Mouse (Mus musculus) leukemia stem cell, adult 10-12 weeks (primary cell): ENCODE results near the gene Trim69. TPM values are rescaled to one million over a fixed set of nuclear protein-coding genes. Genes with fewer than 3 reads are reported as not detected.

Source experiments
- polyA plus RNA-seq: library from polyadenylated mRNA; stranded (reverse); fragments of >175 nt; gene quantifications from 2 replicates; pipeline ENCODE4 v1.2.3, GENCODE M21; 2012; ENCODE audit warnings: low replicate concordance

The Trim69 gene
- 0.10 TPM in 1 of 2 replicates, not detected in the other for polyA plus RNA-seq

DNA sequence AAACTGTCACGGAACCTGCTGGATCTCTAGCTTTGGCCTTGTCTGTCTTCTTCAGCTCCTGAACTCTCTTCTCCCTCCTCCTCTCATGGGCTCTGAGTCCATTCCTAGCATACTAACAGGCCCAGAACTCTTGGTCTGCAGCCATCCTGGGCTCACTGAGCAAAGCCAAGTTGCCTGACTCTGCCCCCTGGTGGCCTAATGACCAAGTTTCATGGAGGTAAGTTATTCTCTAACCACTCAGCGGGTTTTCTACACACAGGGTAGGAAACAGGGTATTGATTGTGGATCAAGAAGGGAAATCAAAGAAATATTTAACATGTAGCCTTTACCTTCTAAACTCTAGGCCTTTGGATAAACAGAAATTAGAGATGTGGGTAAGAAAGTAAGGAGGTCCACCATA, at the start of gene Trim69:
Gene Trim69, plus strand, starts transcription at position 21 of the 400 bp plus-strand sequence.

GRCm38 (mm10) chr2:122117961-122118958, 42.2 kb upstream of the Trim69 start, which contains the start of gene Spg11:
Gene Spg11 (minus strand): TSS chr2:122118386.

GRCm38 (mm10) chr2:122147508-122148241, 12.8 kb upstream of the Trim69 start, which contains the start of gene B2m:
Gene B2m (plus strand): TSS chr2:122147686.

GRCm38 (mm10) chr2:122186106-122186505, 25.6 kb downstream of the Trim69 start, which contains the start of the genes Patl2 and Terb2:
Gene Patl2 (minus strand): TSS chr2:122186189.
Gene Terb2 (plus strand): TSS chr2:122186272.

Other genes starting within 250 kb of the Trim69 start
- gene Ctdspl2, start 204.7 kb upstream of the Trim69 start, polyA plus RNA-seq, result 2.5 and 4.1 TPM in 2 replicates
- 0.26 TPM in 1 of 2 replicates, not detected in the other for gene Mageb3, start 204.6 kb upstream of the Trim69 start, polyA plus RNA-seq
- 75.5 and 106 TPM in 2 replicates for gene Eif3j1, start 132.2 kb upstream of the Trim69 start, polyA plus RNA-seq
- 0.95 and 1.5 TPM in 2 replicates for gene Spg11, start 42.3 kb upstream of the Trim69 start, polyA plus RNA-seq
- 35.5 and 49.1 TPM in 2 replicates for gene B2m, start 13.0 kb upstream of the Trim69 start, polyA plus RNA-seq
- gene Patl2, start 25.5 kb downstream of the Trim69 start, polyA plus RNA-seq, result 0.07 TPM in 1 of 2 replicates, not detected in the other
- gene Terb2, start 25.6 kb downstream of the Trim69 start, polyA plus RNA-seq, result not detected in 2 replicates
- gene Sord, start 74.0 kb downstream of the Trim69 start, polyA plus RNA-seq, result 4.3 and 4.7 TPM in 2 replicates
- not detected in 2 replicates for gene Duox2, start 137.7 kb downstream of the Trim69 start, polyA plus RNA-seq
- not detected in 2 replicates for gene Duoxa2, start 138.2 kb downstream of the Trim69 start, polyA plus RNA-seq
- gene Duoxa1, start 153.0 kb downstream of the Trim69 start, polyA plus RNA-seq, result not detected in 2 replicates
- gene Duox1, start 155.0 kb downstream of the Trim69 start, polyA plus RNA-seq, result not detected in 2 replicates
- gene Shf, start 208.5 kb downstream of the Trim69 start, polyA plus RNA-seq, result 15.5 and 30.8 TPM in 2 replicates